Mouse (Mus musculus) adrenal gland (tissue): Measurements from ENCODE around the gene Gm45140.

ENCODE experiments used
- intact Hi-C: fragments of 180-260 bp; cut with DNase I; formaldehyde crosslinking; loops from one replicate; pipeline ENCODE4 v1.15.1; 2025
- long read RNA-seq, 2 experiments: library from polyadenylated mRNA; unstranded; transcript quantifications; one replicate each; pipeline ENCODE4 v2.0.0; 2020; ENCODE audit warnings: borderline replicate concordance in 1 of 2; ENCODE audit not compliant: insufficient replicate concordance in 1 of 2

The Gm45140 gene
- long read RNA-seq, experiment 1, partial matches to known transcripts, result 0 of 3 reads
- long read RNA-seq, experiment 1, other reads (novel, unspliced or antisense), result 3 of 3 reads
- long read RNA-seq, experiment 2, partial matches to known transcripts, result 0 of 9 reads
- long read RNA-seq, experiment 2, other reads (novel, unspliced or antisense), result 9 of 9 reads

- intact Hi-C loops, result loop anchor here (5.0 kb wide), 2 partner anchors 73 to 162 kb away; no protein-coding TSS in a partner anchor
Observed at GRCm38 (mm10) chr6:87835695-87836094, at the start of gene Gm45140. TSS of gene Gm45140 (minus strand) at chr6:87835795.

GRCm38 (mm10) chr6:87882816-87883215 lies 47.2 kb upstream of the Gm45140 start:
- intact Hi-C loops, result no loop called here

GRCm38 (mm10) chr6:87882221-87882620 lies 46.6 kb upstream of the Gm45140 start:
- intact Hi-C loops, result no loop called here

GRCm38 (mm10) chr6:87879628-87880027 lies 44.0 kb upstream of the Gm45140 start:
- intact Hi-C loops, result no loop called here

GRCm38 (mm10) chr6:87879010-87879409 lies 43.4 kb upstream of the Gm45140 start:
- intact Hi-C loops, result no loop called here

GRCm38 (mm10) chr6:87876068-87876643 lies 40.6 kb upstream of the Gm45140 start:
- intact Hi-C loops, result no loop called here

GRCm38 (mm10) chr6:87875562-87875961 lies 40.0 kb upstream of the Gm45140 start:
- intact Hi-C loops, result no loop called here

GRCm38 (mm10) chr6:87875083-87875482 lies 39.5 kb upstream of the Gm45140 start:
- intact Hi-C loops, result no loop called here

GRCm38 (mm10) chr6:87873963-87874362 lies 38.4 kb upstream of the Gm45140 start:
- intact Hi-C loops, result no loop called here

- intact Hi-C loops, result no loop called here
Observed at GRCm38 (mm10) chr6:87873104-87873503, 37.5 kb upstream of the Gm45140 start.

- intact Hi-C loops, result no loop called here
Observed at GRCm38 (mm10) chr6:87871240-87871639, 35.6 kb upstream of the Gm45140 start.

- intact Hi-C loops, result no loop called here
Observed at GRCm38 (mm10) chr6:87870440-87870839, 34.8 kb upstream of the Gm45140 start.

- intact Hi-C loops, result no loop called here
Observed at GRCm38 (mm10) chr6:87868871-87869506, 33.4 kb upstream of the Gm45140 start.

- intact Hi-C loops, result no loop called here
Observed at GRCm38 (mm10) chr6:87867256-87867655, 31.7 kb upstream of the Gm45140 start.

- intact Hi-C loops, result no loop called here
Observed at GRCm38 (mm10) chr6:87866211-87866610, 30.6 kb upstream of the Gm45140 start.

- intact Hi-C loops, result no loop called here
Observed at GRCm38 (mm10) chr6:87857071-87857470, 21.5 kb upstream of the Gm45140 start.

GRCm38 (mm10) chr6:87853446-87853845 lies 17.9 kb upstream of the Gm45140 start:
- intact Hi-C loops, result no loop called here

- intact Hi-C loops, result no loop called here
Observed at GRCm38 (mm10) chr6:87851871-87852270, 16.3 kb upstream of the Gm45140 start.

- intact Hi-C loops, result no loop called here
Observed at GRCm38 (mm10) chr6:87850900-87851614, 15.5 kb upstream of the Gm45140 start, which contains the start of gene Cnbp. TSS of gene Cnbp (minus strand) at chr6:87851106.

- intact Hi-C loops, result no loop called here
Observed at GRCm38 (mm10) chr6:87850155-87850899, 14.7 kb upstream of the Gm45140 start.

- intact Hi-C loops, result loop anchor here (5.0 kb wide), 1 partner anchor 38 kb away; the partner anchor contains the start of gene Copg1
Observed at GRCm38 (mm10) chr6:87849780-87850154, 14.2 kb upstream of the Gm45140 start.
